Mouse (Mus musculus) megakaryocyte, embryonic 14.5 days (primary cell): ENCODE measurements at regions not wholly inside any gene's neighbourhood (a gene's known extent, or its start where the extent isn't known, plus 50 kb on each side); places are given as distances from the start of the nearest gene placed in this dataset.

Source experiments
- FLI1 ChIP-seq: IDR thresholded peaks from 2 replicates; pipeline ENCODE4 v1.6.1; 2012; ENCODE audit warnings: low read length, inconsistent platforms, mixed read lengths
- GATA1 ChIP-seq: IDR thresholded peaks from 3 replicates; pipeline ENCODE4 v1.6.1; 2012; ENCODE audit warnings: mixed read lengths, low read length, inconsistent platforms, borderline replicate concordance

- TF ChIP-seq GATA1 (no peak), FLI1 (no peak)
These were observed 129.6 kb upstream of the Runx1 start for GRCm38 (mm10) chr16:92955508-92955907.
